ENCODE assay signal across 9 mouse cellular contexts in the genomic region with DNA sequence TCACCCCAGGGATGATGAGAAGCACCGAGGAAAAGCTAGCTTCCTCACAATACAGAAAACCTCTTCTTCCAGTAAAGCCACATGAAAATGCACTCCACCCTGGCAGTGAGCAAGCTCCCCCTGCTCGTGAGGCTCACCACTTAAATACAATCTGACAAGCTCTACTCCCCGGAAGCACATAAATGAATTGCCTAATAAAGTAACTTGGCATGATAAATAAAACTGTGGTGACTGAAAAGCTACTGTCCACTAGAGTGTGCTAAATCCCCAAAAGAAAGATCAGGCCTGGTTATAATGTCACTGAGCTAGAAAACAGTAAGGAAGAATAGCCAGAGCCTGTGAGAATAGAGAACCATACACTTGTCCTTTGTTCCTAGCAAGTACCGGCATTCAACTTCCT. TPM values are rescaled to one million over a fixed set of nuclear protein-coding genes. Genes with fewer than 3 reads are reported as not detected.
DNase-seq lines count a peak whose midpoint lies in the region; ATAC-seq and TF ChIP-seq lines count a peak whose summit lies in the region.
"Had no signal": no experiment of that assay in that cellular context is flagged by ENCODE, and none has a peak within 500 bp of the region (broad histone marks: within the 10 kb centered on the region; RNA-seq: fewer than 3 reads in every experiment).

No protein-coding gene starts in this region.

- TF ChIP-seq CTCF in liver, adult 2 months (IDR thresholded peaks at IDR 0.05; ENCODE audit: low read depth, low read length) = peak; percentile 64

- H3K4me3 ChIP-seq in embryonic facial prominence, embryonic 11.5 days (ENCODE audit: low read depth, low read length) = no peak overlapping the region
- no peak overlapping the region for H3K4me3 ChIP-seq in embryonic facial prominence, embryonic 10.5 days
- no peak overlapping the region for H3K4me3 ChIP-seq in liver, adult 2 months (ENCODE audit: insufficient read depth, low read depth, low read length)
- no peak overlapping the region for H3K4me3 ChIP-seq in midbrain, embryonic 16.5 days (ENCODE audit: low read depth, low read length)
- H3K4me3 ChIP-seq: stomach, embryonic 15.5 days had no signal

- no peaks in the 10 kb centered on the region for H3K79me2 ChIP-seq in liver, adult 2 months (ENCODE audit: control insufficient read depth, insufficient read depth, low read length)

- H3K9ac ChIP-seq in embryonic facial prominence, embryonic 11.5 days (replicated peaks; ENCODE audit: low read length) = no peak overlapping the region
- H3K9ac ChIP-seq in liver, adult 2 months (ENCODE audit: low read depth, low read length) = no peak overlapping the region
- H3K9ac ChIP-seq in midbrain, embryonic 16.5 days (ENCODE audit: low read depth, low read length) = no peak overlapping the region
- H3K9ac ChIP-seq: stomach, embryonic 15.5 days had no signal

- no peaks in the 10 kb centered on the region for H3K4me1 ChIP-seq in embryonic facial prominence, embryonic 11.5 days (ENCODE audit: control insufficient read depth, insufficient read depth, low read length)
- no peaks in the 10 kb centered on the region for H3K4me1 ChIP-seq in embryonic facial prominence, embryonic 10.5 days
- peaks cover 2% of the 10 kb centered on the region; the same call in 1 of the 2 replicates for H3K4me1 ChIP-seq in liver, adult 2 months (ENCODE audit: control insufficient read depth, insufficient read depth, low read length)
- no peaks in the 10 kb centered on the region for H3K4me1 ChIP-seq in midbrain, embryonic 16.5 days (ENCODE audit: control insufficient read depth, insufficient read depth, low read length)
- H3K4me1 ChIP-seq: stomach, embryonic 15.5 days had no signal

- TF ChIP-seq POLR2A in liver, adult 2 months (IDR thresholded peaks at IDR 0.05; ENCODE audit: extremely low read depth, insufficient read depth, low read length) = no peak

- H3K27me3 ChIP-seq in embryonic facial prominence, embryonic 11.5 days (ENCODE audit: control insufficient read depth, insufficient read depth, low read length) = no peaks in the 10 kb centered on the region
- H3K27me3 ChIP-seq in embryonic facial prominence, embryonic 10.5 days (replicated peaks; ENCODE audit: low read depth, poor library complexity, severe bottlenecking) = no peaks in the 10 kb centered on the region
- H3K27me3 ChIP-seq in liver, adult 2 months (ENCODE audit: control insufficient read depth, insufficient read depth, low read length) = no peaks in the 10 kb centered on the region
- H3K27me3 ChIP-seq in midbrain, embryonic 16.5 days (ENCODE audit: control insufficient read depth, insufficient read depth, low read depth, low read length) = no peaks in the 10 kb centered on the region
- H3K27me3 ChIP-seq: stomach, embryonic 15.5 days had no signal

- no peaks in the 10 kb centered on the region for H3K36me3 ChIP-seq in embryonic facial prominence, embryonic 11.5 days (replicated peaks; ENCODE audit: control insufficient read depth, insufficient read depth, low read depth, low read length)
- no peaks in the 10 kb centered on the region for H3K36me3 ChIP-seq in embryonic facial prominence, embryonic 10.5 days (replicated peaks)
- H3K36me3 ChIP-seq in liver, adult 2 months (ENCODE audit: control insufficient read depth, insufficient read depth, low read length) = peaks cover under 1% of the 10 kb centered on the region; the same call in 1 of the 2 replicates
- H3K36me3 ChIP-seq in midbrain, embryonic 16.5 days (ENCODE audit: control insufficient read depth, insufficient read depth, low read length) = no peaks in the 10 kb centered on the region
- H3K36me3 ChIP-seq: stomach, embryonic 15.5 days had no signal

- H3K9me3 ChIP-seq in embryonic facial prominence, embryonic 11.5 days (replicated peaks; ENCODE audit: control insufficient read depth, low read length) = no peaks in the 10 kb centered on the region
- no peaks in the 10 kb centered on the region for H3K9me3 ChIP-seq in embryonic facial prominence, embryonic 10.5 days
- no peaks in the 10 kb centered on the region for H3K9me3 ChIP-seq in midbrain, embryonic 16.5 days (replicated peaks; ENCODE audit: control insufficient read depth, low read length, poor library complexity, severe bottlenecking)
- H3K9me3 ChIP-seq: stomach, embryonic 15.5 days had no signal

- no peak overlapping the region for H3K27ac ChIP-seq in embryonic facial prominence, embryonic 11.5 days (replicated peaks; ENCODE audit: low read depth, low read length)
- no peak overlapping the region for H3K27ac ChIP-seq in embryonic facial prominence, embryonic 10.5 days (replicated peaks)
- H3K27ac ChIP-seq in liver, adult 2 months (replicated peaks; ENCODE audit: insufficient read depth, low read depth, low read length) = no peak overlapping the region
- no peak overlapping the region for H3K27ac ChIP-seq in midbrain, embryonic 16.5 days (ENCODE audit: low read length)
- H3K27ac ChIP-seq: stomach, embryonic 15.5 days had no signal

- no peak overlapping the region for H3K4me2 ChIP-seq in embryonic facial prominence, embryonic 11.5 days (ENCODE audit: low read depth, low read length)
- H3K4me2 ChIP-seq in midbrain, embryonic 16.5 days (ENCODE audit: low read length) = no peak overlapping the region
- H3K4me2 ChIP-seq: stomach, embryonic 15.5 days had no signal

- no peak for ATAC-seq in embryonic facial prominence, embryonic 11.5 days (replicated peaks; ENCODE audit: insufficient number of reproducible peaks, low FRiP score, low TSS enrichment, low read depth)
- ATAC-seq in midbrain, embryonic 16.5 days = peak; percentile 88

- WGBS in embryonic facial prominence, embryonic 11.5 days = 44% methylated on average over 4 of the region's 4 CpGs
- WGBS in embryonic facial prominence, embryonic 10.5 days = 70% methylated on average over 4 of the region's 4 CpGs
- 40% methylated on average over 4 of the region's 4 CpGs for WGBS in liver, adult 2 months
- WGBS in midbrain, embryonic 16.5 days = 21% methylated on average over 4 of the region's 4 CpGs

- peak; percentile 39 for DNase-seq in embryonic facial prominence, embryonic 11.5 days (ENCODE audit: low spot score)
- no peak for DNase-seq in embryonic facial prominence, embryonic 10.5 days (ENCODE audit: low spot score)
- DNase-seq in liver, adult 2 months (ENCODE audit: extremely low read depth, low read depth, low spot score) = peak; percentile 57
- DNase-seq in liver = no peak
- peak; percentile 44 for DNase-seq in fibroblast of lung, adult 2 months (ENCODE audit: low read depth)
- no peak for DNase-seq in adrenal gland, adult 18-20 months (ENCODE audit: low spot score in 2 of 2)
- DNase-seq in testis, postnatal 10 days (ENCODE audit: low spot score) = no peak

RNA-seq across cellular contexts. Expression of a gene that starts 44.4 kb away (rescaled TPM):
- 34.2 and 36.8 TPM in 2 replicates for polyA plus RNA-seq in embryonic facial prominence, embryonic 11.5 days (2014; fragmentation: Nextera tagmentation; extraction: Ambion mirVana)
- polyA plus RNA-seq in embryonic facial prominence, embryonic 10.5 days (2016; fragmentation: Nextera tagmentation; extraction: Ambion mirVana) = 32.3 and 32.4 TPM in 2 replicates
- 21.0 and 24.8 TPM in 2 replicates for total RNA-seq in liver, adult 2 months (2014; rRNA removed)
- polyA plus RNA-seq in liver, adult 2 months (2012; rRNA removed) = 6.4 and 7.1 TPM in 2 replicates
- polyA plus RNA-seq in midbrain, embryonic 16.5 days (2015; fragmentation: Nextera tagmentation; extraction: Ambion mirVana) = 40.4 and 43.7 TPM in 2 replicates
- 10 to 100 TPM; 19.0 to 25.2 TPM for total RNA-seq in adrenal gland, adult 18-20 months (2021)

Comparison
In these comparisons a context has a peak if more than half of its experiments do, and no peak if none do; other contexts are left out.
1. DNase-seq: peak in embryonic facial prominence, embryonic 11.5 days (single experiment), liver, adult 2 months (single experiment) and fibroblast of lung, adult 2 months (single experiment); none in embryonic facial prominence, embryonic 10.5 days (single experiment), liver (single experiment), adrenal gland, adult 18-20 months (0 of 2) and testis, postnatal 10 days (single experiment).